Mouse (Mus musculus) olfactory bulb, adult 2 months (tissue): ENCODE measurements around the gene Cd163.

Experiments
- CTCF ChIP-seq: fragments of 200-500 bp; IDR thresholded peaks from 2 replicates; pipeline ENCODE4 v1.5.1; 2012; ENCODE audit warnings: low read depth, mild to moderate bottlenecking, low read length, moderate library complexity; ENCODE audit not compliant: insufficient read depth
- POLR2A ChIP-seq: fragments of 200-500 bp; IDR thresholded peaks from 2 replicates; pipeline ENCODE4 v1.6.1; 2012; ENCODE audit warnings: mild to moderate bottlenecking, low read depth, low read length, moderate library complexity; ENCODE audit not compliant: insufficient read depth

GRCm38 (mm10) chr6:124346613-124347012 lies 42.2 kb downstream of the Cd163 start:
- TF ChIP-seq POLR2A (no peak), CTCF (no peak)
